Mouse (Mus musculus) CH12.LX (cell line): ENCODE measurements around the gene Ccdc38.
A peak's percentile ranks its signal among the peaks of the same experiment; 100 is the strongest.

Experiments used
- CTCF ChIP-seq, 2 experiments: IDR thresholded peaks in 1 of 2; conservative IDR thresholded peaks in 1 of 2; 2 replicates each; pipeline ENCODE4 v1.5.1; 2011 to 2012; ENCODE audit warnings: low read depth in 2 of 2, low read length in 2 of 2, improper control_type of control experiment in 1 of 2, inconsistent platforms in 1 of 2, mild to moderate bottlenecking in 1 of 2, moderate library complexity in 1 of 2
- ELF1 ChIP-seq: IDR thresholded peaks from 2 replicates; pipeline ENCODE4 v1.6.1; 2014; ENCODE audit warnings: low read depth, mild to moderate bottlenecking, inconsistent platforms, low read length, improper control_type of control experiment
- GABPA ChIP-seq: IDR thresholded peaks from 2 replicates; pipeline ENCODE4 v1.6.1; 2012; ENCODE audit warnings: low read depth, low read length, improper control_type of control experiment, inconsistent platforms; ENCODE audit not compliant: insufficient replicate concordance
- MAFK ChIP-seq: IDR thresholded peaks from 2 replicates; pipeline ENCODE4 v1.6.1; 2011; ENCODE audit warnings: low read length, improper control_type of control experiment; ENCODE audit not compliant: insufficient replicate concordance
- MAX ChIP-seq: IDR thresholded peaks from 2 replicates; pipeline ENCODE4 v1.6.1; 2011; ENCODE audit warnings: low read length, improper control_type of control experiment
- MAZ ChIP-seq: IDR thresholded peaks from 2 replicates; pipeline ENCODE4 v1.6.1; 2012; ENCODE audit warnings: low read depth, mild to moderate bottlenecking, inconsistent platforms, low read length, improper control_type of control experiment, moderate library complexity
- POLR2A ChIP-seq: IDR thresholded peaks from 2 replicates; pipeline ENCODE4 v1.6.1; 2011; ENCODE audit warnings: low read depth, mild to moderate bottlenecking, improper control_type of control experiment, low read length
- POLR2AphosphoS2 ChIP-seq: IDR thresholded peaks from 2 replicates; pipeline ENCODE4 v1.6.1; 2011; ENCODE audit warnings: low read depth, low read length, improper control_type of control experiment
- SMC3 ChIP-seq: IDR thresholded peaks from 2 replicates; pipeline ENCODE4 v1.6.1; 2011; ENCODE audit warnings: low read depth, low read length, improper control_type of control experiment
- TBP ChIP-seq: conservative IDR thresholded peaks from 2 replicates; pipeline ENCODE4 v1.6.1; 2011; ENCODE audit warnings: low read depth, low read length, improper control_type of control experiment
- USF1 ChIP-seq: IDR thresholded peaks from 2 replicates; pipeline ENCODE4 v1.6.1; 2014; ENCODE audit warnings: low read depth, mild to moderate bottlenecking, inconsistent platforms, low read length, improper control_type of control experiment
- USF2 ChIP-seq: conservative IDR thresholded peaks from 2 replicates; pipeline ENCODE4 v1.6.1; 2011; ENCODE audit warnings: low read depth, low read length, improper control_type of control experiment
- ZMIZ1 ChIP-seq: IDR thresholded peaks from 2 replicates; pipeline ENCODE4 v1.6.1; 2012; ENCODE audit warnings: low read depth, mild to moderate bottlenecking, inconsistent platforms, low read length, improper control_type of control experiment
- ZNF384 ChIP-seq: IDR thresholded peaks from 2 replicates; pipeline ENCODE4 v1.6.1; 2012; ENCODE audit warnings: low read depth, low read length, improper control_type of control experiment, inconsistent platforms

DNA sequence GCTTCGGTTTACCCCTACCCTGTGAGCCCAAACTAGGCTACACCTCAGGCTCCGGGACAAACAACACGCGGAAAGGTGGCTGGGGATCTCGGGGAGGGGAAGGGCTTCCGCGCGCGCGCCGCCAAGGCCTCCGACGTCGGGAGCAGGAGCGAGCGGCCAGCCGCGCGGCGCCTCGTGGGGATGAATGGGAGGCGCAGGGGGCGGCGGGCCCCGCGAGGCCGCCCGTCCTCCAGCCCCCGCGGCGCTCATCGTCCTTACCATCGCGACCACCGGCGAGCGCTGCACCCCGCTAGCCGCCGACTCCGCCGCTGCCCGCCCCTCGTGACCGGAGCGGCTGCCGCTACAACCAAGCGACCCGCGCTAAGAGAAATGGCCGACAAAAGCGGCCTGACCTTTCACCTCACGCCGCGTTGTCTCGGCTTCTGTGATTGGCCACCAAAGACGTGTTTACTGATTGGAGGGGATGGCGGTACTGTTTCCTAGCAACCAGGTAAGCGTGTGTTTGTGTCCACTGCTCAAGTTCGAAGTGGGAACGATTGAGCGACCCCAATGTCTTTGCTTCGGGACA is 48.9 kb downstream of the Ccdc38 start, which contains the start of gene Snrpf:
- no peak; the same call in 1 of the 2 replicates for TF ChIP-seq ELF1
- TF ChIP-seq POLR2A = peak; percentile 82
- no peak for TF ChIP-seq TBP
- TF ChIP-seq MAX = peak; percentile 70
- TF ChIP-seq CTCF (conservative IDR thresholded peaks at IDR 0.05 in 1 of 2, IDR thresholded peaks at IDR 0.05 in 1 of 2; ENCODE audit: low read depth in 2 of 2, low read length in 2 of 2) = no peak
- TF ChIP-seq ZMIZ1 = peak; percentile 51; the same call in 1 of the 2 replicates
- TF ChIP-seq MAZ = no peak
- TF ChIP-seq SMC3 = no peak
- no peak for TF ChIP-seq POLR2AphosphoS2
- TF ChIP-seq MAFK = no peak
- no peak for TF ChIP-seq ZNF384
- no peak for TF ChIP-seq USF2
- TF ChIP-seq GABPA = no peak
- TF ChIP-seq USF1 = peak; percentile 34
